Mouse (Mus musculus) C2C12 (cell line): Measurements from ENCODE around the gene Arfgap1.

Experiments used
- CTCF ChIP-seq: IDR thresholded peaks from one replicate; pipeline ENCODE4 v1.5.1; 2011; ENCODE audit not compliant: control insufficient read depth, insufficient read depth, insufficient read length
- FOSL1 ChIP-seq: IDR thresholded peaks from one replicate; pipeline ENCODE4 v1.8.0; 2011; ENCODE audit warnings: mild to moderate bottlenecking, low read length; ENCODE audit not compliant: poor library complexity, insufficient read depth, severe bottlenecking

GRCm38 (mm10) chr2:180949947-180950346 lies 17.1 kb upstream of the Arfgap1 start:
- no peak for TF ChIP-seq CTCF
- no peak for TF ChIP-seq FOSL1
